Mouse (Mus musculus): ENCODE measurements around the gene Spata18.

The Spata18 gene

DNA sequence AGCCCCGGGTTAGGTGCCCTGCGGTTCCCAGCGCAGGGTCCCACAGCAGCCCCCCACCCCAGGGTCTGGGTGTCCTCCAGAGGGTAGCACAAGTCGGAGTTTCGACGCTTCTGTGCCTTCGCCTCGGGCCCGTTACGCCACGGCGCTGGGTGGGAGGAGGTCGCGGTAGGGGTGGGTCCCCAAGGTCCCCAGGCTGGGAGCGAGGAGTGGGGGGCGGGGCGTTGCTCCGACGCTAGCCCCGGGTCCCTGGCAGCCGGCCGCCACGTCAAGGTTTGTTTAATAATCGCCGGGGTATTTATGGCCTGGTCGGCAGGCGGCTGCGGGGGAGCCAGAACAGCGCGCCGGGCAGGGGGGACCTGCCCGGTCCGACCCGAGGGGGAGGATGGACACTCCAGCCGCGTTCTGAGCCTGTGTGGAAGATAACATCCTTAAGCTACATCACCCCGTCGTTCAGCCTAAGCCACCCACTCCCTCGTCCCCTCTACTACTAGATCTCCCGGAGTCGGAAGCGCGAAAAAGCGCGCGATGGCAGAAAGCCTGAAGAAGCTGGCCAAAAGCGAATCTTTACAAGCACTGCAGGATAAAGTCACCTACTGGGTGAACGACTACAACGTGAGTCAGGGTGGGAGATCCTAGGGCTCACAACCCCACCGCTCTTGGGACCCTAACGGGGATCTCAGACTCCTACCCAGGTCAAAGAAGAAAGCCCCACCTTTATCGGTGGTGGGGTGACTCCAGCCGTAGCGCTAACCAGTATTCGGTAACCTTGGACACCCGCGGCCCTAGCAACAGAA lies at the start of gene Spata18:
Gene Spata18 (plus strand): TSS at position 319 of the 794 bp plus-strand sequence.
- DNase-seq = no peak

DNA sequence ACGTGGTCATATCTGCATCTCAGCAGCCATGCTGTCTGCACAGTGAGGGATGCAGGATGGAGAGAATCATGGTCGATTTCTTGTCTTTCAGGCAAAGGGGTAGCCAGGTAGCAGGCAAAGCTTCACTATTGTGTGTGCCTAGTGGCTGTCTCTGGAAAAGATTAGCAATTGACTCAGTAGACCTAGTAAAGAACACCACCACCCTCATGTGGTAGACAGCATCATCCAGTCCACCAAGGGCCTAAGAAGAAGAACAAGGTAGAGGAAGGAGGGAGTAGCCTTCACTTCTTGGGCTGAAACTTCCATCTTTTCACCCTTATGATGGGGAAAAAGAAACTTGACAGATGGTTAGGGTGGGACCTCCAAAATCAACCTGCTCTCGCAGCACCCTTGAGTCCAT lies 48.3 kb upstream of the Spata18 start:
- no peak for DNase-seq

DNA sequence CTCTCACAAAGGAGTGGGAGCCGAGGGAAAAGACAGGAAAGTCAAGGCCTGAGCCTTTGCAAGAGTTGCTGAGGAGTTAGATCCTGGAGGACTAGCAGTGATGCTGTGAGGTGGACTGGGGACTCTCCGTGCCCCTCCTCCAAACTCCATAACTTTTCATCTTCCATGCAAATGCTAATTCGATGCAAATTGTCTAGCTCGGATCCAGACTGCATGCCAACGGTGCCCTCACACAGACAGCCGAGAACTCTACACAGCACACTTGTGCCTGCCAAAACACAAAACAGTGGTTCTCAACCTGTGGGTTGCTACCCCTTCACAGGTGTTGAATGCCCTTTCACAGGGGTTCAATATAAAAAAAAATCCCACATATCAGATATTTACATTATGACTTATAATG lies 46.6 kb upstream of the Spata18 start:
- DNase-seq = no peak

DNA sequence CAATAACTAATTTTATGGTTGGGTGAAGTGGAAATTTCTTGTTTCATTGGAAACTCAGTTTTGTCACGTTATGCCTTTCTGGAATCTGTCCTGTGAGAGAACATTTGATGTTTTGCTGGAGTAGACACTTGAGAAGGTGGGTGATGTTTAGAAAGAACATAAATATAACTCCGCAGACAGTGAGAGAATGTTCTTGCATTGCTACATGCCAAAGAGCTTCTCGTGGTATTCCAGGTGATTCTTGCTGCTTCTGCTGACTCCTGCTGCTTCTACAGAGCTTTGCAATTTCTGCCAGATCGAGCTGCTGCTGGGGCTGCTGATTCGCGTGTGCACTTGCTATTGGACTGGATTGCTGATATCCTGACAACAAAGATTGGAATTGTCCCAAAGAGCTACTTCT lies 46.2 kb upstream of the Spata18 start:
- no peak for DNase-seq

DNA sequence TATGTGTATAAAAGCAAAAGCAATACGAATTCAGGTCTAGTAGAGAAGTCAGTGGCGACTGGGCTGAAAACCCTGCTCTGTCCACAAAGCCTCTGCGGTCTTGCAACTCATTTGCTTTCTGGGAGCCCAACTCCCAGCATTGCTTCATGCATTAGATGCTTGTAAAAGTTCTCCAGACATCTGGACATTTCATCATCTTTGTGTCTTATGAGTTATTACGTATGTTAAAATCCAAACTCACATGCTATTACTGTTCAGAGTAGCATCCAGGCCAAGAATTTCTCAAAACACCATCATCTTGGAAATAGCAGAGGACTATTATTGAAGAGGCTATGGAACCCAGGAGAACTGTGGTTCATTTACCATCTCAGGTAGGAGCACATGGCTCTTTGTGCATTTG lies 40.1 kb upstream of the Spata18 start:
- no peak for DNase-seq

DNA sequence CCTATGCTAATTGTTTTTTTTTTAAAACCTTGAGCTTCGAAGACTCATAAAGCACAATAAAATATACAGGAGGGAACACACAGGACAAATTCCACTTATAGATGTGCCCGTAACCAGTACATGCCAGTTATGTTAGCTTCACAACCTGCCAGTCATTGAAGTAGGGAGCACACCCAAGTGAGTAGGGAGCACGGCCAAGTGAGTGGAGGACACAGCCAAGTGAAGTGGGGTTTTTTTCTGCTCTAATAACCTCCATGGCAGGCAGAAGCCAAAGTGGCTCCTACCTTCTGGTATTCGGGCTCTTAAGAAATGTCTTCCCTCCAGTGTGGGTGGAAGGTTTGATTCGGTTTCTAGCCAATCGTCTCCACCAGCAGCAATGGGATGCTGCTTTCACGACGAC lies 37.9 kb upstream of the Spata18 start:
- DNase-seq = no peak

DNA sequence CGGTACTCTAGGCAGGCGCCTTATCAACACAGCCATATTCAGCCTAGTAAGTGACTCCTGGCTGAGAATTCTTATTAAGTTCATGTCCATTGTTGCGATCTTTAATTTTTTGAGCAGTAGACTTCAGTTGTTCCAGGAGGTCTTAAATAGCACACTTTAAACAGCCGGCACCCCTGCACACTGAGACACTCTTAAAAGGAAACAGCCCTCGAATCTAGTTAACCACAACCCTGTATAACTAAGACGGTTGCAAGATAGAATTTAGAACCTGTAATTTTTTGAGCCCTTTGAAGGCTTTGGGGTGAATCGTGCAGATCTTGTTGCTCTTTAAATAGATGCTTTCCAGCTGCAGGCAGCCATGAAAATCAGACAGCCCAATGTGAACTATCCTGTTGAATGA lies 36.0 kb upstream of the Spata18 start:
- DNase-seq = no peak

DNA sequence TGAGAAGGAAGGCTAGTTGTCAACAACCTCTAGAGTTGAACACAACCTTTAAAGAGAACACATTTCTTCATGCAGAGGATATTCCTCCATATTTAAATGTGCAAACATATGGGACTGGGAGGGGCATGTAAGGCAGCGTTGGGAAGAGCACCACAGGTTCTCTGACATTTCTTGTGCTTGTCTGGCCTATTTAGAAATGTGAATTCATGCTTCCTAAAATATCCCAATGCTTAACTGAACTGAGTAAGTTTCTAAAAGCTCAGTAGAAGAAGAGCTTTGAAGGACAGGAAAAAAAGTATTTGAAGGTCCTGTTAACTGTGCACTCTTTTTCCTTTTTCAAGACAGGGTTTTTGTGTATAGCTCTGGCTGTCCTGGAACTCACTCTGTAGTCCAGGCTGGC lies 32.2 kb upstream of the Spata18 start:
- DNase-seq = no peak

DNA sequence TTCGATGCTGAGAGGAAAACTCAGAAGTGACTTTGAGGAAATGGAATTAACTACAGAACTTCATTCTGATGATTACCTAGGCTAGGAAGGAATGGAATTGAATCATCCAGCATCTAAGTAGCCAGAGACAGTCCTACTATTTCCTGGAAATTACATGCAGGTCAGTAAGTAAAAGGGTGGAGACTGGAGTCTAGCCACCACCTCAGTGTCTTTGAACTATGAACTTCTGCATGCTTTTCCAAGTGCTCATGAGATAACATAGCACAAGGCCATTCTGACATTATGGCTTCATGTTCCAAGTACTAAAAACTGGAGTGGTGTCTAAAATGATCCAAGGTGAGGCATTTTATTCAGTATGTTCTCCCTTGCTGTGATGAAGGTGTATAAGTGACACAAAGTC lies 25.7 kb upstream of the Spata18 start:
- no peak for DNase-seq

DNA sequence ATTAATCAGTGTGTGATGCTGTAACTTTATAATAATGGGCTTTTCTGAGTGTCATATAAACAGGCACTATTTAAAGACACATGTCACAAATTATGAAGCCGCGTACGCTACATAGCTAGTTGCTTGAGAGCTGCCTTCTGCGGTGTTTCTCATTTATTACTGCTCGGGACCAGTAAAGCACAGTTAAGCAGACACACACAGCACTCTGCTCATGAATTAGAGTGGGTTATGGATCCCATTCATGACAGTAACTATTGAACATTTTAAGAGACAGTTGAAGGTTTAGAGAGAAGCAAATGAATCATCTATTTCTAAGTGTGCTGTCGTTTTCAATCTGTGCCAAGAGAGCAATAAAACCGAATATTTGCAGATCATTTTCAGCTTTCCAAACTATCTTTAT lies 24.3 kb upstream of the Spata18 start:
- no peak for DNase-seq

DNA sequence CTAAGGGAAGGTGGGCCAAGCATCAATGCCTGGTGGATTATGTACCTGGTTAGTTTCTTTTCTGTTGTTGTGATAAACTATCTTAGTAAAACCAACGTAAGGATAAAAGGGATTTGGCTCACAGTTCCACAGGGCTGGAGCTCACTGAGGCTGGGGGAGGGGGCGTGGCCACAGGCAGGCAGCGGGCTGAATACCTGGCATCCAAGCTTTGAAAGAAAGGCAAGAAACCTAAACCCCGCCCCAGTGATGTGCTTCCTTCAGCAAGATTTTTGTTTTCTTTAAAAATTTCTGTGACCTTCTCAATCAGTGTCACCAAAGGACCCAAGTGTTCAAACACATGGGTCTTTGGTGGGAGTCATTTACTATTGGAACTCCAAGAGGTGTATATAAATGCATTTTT lies 23.6 kb upstream of the Spata18 start:
- no peak for DNase-seq

DNA sequence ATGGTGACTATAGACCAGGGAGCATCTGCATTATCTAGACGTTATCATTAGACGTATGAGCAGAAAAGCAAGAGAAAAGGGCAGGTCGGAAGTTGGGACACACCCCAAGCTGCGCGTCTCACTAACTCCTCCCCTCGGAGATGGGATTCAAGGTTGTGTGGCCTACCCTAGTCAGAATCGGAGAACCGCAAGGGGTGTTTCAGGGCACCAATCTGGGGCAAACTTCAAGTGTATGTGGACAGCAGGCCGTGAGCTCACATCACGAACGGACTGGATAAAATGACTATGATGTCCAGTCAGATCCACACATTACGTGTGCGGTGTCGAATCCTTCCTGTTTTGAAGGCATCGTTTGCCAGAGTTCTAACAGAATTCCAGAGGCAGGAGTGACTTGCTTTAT lies 23.2 kb upstream of the Spata18 start:
- DNase-seq = no peak

DNA sequence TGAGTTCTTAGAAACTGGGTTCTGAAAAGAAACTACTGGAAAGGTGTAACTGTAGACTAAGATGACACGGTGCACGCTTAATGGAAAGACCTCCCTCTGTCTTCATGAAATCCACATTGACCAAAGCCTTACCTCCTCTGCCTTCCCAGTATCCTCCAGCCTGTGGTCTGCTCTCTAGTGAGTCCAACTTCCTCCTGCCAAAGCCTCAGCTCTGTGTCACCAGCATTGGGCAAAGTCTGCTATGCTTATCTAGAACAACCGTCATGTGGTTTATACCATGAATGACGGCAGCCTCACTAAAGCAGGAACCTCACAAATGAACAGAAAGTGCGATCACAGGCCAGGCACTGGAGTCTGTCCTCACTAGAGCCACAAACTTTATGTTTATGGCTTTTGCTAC lies 21.0 kb upstream of the Spata18 start:
- DNase-seq = no peak

DNA sequence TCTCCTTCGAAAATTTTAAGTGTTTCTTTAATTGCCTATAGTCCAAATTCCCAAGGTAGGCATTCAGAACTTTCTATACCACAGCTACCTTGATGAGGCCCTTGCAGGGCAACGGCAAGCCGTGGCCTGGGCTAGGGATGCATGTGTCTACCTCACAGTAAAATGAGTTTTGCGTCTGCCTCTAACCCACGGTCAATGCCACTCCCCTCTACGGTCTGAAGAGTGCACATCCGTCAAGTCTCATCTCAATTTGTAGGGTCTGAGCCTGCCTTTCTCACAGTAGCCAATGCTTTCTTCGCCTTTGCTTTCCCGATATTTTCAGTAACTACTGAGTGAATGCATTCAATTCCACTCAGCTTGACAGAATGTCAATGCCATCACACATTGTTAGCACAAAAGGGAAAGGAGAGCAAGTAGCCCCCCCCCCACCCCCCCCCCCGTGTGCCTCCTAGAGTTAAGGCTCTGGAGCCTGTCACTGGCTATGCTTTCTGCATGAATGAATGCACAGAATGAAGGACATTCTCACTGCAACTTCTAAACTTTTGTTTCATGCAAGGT lies 20.1 kb upstream of the Spata18 start:
- DNase-seq = no peak

DNA sequence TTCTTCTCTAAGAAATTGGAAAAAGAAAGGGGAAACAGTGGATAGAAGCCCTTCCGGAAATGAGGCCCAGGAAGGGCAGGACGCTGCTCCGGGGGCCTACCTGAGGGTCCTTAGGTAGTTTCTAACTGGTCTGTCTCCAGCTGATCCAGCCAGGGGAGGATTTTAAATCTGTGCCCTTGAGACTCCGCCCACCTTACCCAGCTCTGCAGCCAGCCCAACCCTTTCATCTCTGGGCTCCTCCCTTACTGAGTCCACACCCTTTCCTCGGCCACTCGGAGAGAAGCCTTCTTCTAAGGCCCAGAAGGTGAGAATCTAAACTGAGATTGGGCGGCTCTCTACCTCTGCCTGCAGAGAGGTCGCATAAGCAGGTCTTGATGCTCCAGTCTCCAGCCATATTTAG lies 18.9 kb upstream of the Spata18 start, which contains the start of gene Lrrc66:
Gene Lrrc66 (minus strand): TSS at position 236 of the 400 bp plus-strand sequence.
- no peak for DNase-seq

DNA sequence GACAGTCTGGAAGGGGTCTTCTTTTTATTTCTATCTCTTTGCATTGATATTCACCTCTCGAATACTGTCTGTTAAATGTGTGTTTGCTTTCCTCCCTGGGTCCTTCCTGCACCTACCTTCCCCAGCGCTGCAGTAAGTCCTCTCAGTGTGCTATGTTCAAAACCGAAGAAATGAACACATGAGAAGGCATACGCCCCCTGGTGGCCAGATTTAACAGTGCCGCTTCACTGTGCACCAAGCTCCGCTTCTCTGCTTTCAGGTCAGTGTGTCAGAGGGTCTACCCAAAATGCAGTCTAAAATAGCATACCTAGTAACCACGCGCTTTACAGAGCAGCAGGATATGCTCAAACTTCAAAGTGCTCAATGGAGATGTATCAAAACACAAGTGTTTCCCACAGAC lies 18.0 kb upstream of the Spata18 start:
- DNase-seq = peak; percentile 71

DNA sequence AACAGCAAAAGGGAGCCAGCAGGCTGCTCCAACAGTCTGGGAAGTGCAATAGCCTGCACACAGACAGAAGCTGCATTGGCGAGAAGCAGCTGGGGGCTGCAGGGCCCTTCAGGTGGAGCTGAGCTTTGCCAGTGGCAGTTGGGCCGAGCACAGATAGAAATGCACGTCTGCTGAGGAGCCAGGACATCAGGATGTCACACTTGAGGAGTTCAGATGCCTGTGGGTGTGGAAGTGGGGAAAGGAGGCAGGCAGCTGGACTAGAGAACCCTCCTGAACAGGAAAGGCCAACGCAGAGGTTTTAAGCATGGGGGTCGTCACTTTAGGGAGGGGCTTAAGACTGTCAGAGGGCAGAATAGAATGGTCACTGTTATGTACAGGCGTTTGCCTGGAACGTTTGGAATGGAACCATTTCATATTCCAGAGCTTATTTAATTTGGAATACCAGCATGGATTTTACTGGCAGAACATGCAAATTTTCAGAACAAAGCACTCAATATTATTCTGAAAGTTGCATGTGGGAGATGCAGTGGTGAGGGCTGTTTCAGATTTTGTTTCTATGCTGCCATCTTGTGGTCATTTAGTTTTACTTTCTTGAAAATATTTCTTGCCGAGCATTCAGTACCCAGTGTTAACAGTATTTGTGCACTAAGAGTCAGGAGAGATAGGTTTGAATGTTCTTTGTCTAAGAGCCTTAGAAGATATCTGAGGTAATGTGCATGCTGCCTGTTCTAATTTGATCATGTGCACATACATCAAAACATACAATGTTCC lies 13.7 kb upstream of the Spata18 start:
- no peak for DNase-seq

DNA sequence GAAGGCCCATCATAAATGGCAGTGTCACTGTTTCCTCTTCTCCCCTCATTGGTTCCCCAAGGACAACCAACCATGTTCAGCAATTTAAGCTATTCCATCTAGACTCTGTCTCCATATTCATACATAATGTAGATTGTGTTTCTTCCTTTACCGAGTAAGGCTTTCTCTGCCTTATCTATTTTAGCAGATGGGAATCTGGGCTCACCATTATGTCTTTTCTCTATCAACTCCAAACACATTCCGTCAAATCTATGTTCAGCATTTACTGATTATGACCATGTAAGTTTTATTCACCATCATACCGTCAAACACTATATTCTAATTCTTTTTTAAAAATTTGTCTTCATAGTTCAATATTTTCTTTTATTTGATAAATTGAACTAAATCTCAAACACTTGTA lies 10.1 kb upstream of the Spata18 start:
- DNase-seq = no peak

DNA sequence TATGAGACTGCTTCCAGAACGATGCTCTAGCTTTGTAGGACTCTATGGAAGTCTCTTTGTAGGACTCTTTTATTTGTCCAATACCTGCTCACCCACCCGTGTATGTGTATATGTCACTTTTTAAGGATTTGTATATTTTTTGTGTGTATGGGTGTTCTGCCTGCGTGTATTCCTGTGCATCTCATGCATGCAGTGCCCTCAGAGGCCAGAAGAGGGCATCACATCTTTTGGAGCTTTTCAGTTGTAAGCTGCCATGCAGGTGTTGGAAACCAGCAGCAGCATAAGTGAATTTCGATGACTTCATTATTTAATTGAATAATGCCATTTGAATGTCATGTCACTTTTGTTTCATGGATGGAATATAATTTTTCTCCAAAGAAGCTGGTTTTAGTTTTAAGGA lies 9.1 kb upstream of the Spata18 start:
- no peak for DNase-seq

DNA sequence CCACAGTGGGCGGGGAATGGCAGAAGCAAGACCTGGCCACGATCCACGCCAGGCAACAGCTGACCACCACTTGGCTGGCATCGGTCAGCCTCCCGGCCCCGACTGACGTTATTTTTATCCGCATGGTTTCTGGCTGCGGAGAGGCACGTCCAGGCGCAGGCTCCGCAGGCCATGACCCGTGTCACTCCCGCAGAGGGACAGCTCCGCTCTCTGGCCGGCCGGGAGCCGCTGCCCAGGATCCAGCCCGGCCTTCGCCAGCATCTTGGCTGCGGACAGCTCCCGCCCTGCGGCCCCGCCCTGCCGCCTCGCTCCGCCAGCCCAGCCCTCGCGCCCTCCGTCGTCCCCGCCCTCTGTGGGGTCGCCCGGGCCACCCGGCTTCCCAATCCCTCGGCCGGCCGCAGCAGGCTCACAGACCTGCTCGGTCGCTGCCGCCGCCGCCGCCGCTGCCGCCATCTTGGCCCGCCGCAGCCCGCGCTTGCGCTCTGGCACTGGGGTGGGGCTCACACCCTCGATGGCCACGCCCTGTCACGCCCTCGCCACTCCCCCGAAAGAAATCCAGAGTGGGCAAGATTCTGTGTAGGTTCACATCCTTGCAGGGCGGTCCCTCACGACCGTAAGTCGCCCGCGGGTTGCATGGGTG lies 3.8 kb upstream of the Spata18 start, which contains the start of gene Sgcb:
Gene Sgcb (minus strand): TSS at position 530 of the 640 bp plus-strand sequence.
- DNase-seq = peak; percentile 89

DNA sequence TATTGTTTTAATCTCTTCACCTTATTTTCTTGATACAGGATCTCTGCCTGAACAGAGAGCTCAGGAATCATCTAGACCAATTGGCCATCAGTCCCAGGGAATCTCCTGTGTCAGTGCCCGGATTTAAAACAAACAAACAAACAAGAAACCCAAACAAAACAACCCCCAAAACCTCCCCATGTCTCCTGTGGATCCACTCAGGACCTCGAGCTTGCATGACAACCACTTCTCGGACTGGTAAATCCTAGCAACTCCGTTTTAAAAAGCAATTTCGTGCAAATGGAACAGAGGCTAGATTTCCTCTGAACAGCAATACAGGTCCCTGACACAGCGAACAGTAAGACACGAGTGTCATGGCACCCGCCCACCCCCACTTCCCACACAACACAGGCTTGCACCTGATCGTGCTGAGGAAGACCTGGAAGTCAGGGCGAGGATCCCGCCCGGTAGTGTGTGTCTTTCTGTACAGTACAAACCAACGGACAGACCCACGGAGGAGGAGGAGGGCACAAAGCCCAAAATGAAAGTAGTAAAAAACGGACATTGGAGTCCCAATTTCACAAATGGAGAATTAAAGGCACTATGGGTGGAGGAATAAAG lies 714 bp upstream of the Spata18 start:
- DNase-seq = no peak

DNA sequence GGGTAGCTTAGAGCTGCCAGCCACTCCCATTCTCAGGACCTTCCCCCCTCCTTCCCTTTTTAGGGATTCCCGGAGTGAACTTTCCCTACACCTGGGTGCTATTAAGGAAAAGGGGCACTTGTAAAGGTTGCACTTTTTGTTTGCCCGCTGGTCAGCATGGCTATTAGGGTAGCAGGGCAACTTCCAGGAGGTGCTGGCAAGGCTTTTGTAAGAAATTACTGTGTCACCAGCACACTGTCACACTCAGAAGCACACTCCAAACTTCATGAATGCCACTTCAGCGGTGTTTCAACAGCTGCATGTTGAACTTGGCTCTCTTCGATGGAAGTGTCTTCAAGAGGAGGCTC lies 649 bp downstream of the Spata18 start:
- DNase-seq = no peak

DNA sequence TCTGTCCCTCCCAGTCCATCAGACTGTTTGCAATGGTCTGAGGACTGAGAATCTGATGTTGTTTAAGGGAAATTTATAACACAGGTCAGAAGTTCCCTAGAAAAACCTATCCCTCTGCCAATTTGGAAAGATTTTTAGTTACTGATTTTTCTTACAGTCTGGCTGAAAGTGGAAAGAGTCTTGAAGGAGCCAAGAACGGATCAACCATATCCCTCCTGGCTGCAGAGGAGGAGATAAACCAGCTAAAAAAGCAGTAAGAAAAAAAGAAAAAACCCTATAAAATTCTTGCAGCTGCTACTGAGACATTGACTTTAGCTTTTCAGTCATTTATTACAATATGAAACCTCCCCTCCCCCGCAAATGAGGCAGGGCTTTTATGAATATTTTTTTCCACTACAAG lies 15.5 kb downstream of the Spata18 start:
- no peak for DNase-seq
